ENCODE assay signal across 21 mouse cellular contexts in the genomic region with DNA sequence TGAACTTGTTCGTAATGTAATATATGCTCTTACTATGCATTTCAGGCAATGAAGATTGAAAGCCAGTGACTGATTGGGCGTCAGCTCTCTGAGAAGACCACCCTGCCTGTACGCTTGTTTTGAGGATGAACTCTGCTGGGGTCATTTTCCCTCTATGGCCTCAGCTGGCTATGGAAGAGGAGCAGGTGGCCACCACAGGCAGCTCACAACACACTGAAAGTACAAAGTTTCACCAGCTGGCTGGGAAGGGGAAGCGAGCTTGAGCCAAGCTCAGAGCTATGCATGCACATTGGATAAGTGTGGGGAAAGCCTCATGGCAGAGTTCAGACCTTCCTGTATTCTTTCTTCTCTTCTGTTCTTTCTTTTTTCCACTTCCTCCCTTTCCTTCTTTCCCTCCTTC. TPM values are rescaled to one million over a fixed set of nuclear protein-coding genes. Genes with fewer than 3 reads are reported as not detected.
DNase-seq lines count a peak whose midpoint lies in the region; ATAC-seq and TF ChIP-seq lines count a peak whose summit lies in the region.
"Had no signal": no experiment of that assay in that cellular context is flagged by ENCODE, and none has a peak within 500 bp of the region (broad histone marks: within the 10 kb centered on the region; RNA-seq: fewer than 3 reads in every experiment).

No protein-coding gene starts in this region.

- 0 out of 2 replicates have a peak, but pooled peaks cover 10% of the 10 kb centered on the region for H3K27me3 ChIP-seq in hindbrain, postnatal 0 days (ENCODE audit: insufficient read depth, low read length)
- peaks cover 42% of the 10 kb centered on the region for H3K27me3 ChIP-seq in hindbrain, embryonic 12.5 days
- H3K27me3 ChIP-seq in midbrain, postnatal 0 days (ENCODE audit: insufficient read depth, low read length) = peaks cover 17% of the 10 kb centered on the region
- H3K27me3 ChIP-seq in midbrain, embryonic 16.5 days (ENCODE audit: control insufficient read depth, insufficient read depth, low read depth, low read length) = peaks cover 13% of the 10 kb centered on the region

- H3K9me3 ChIP-seq in hindbrain, postnatal 0 days (ENCODE audit: low read length) = no peaks in the 10 kb centered on the region
- H3K9me3 ChIP-seq in hindbrain, embryonic 12.5 days (replicated peaks) = no peaks in the 10 kb centered on the region
- no peaks in the 10 kb centered on the region for H3K9me3 ChIP-seq in midbrain, postnatal 0 days (ENCODE audit: low read length)
- no peaks in the 10 kb centered on the region for H3K9me3 ChIP-seq in midbrain, embryonic 16.5 days (replicated peaks; ENCODE audit: control insufficient read depth, low read length, poor library complexity, severe bottlenecking)
- H3K9me3 ChIP-seq: embryonic facial prominence, embryonic 13.5 days; forebrain, embryonic 13.5 days; G1E; heart, embryonic 13.5 days; hindbrain, embryonic 13.5 days had no signal

- no peak for TF ChIP-seq POLR2A in brain, embryonic 14.5 days (IDR thresholded peaks at IDR 0.05; ENCODE audit: borderline replicate concordance, extremely low read depth, insufficient read depth, insufficient read length, poor library complexity, severe bottlenecking)

- ATAC-seq in hindbrain, postnatal 0 days = no peak
- no peak for ATAC-seq in hindbrain, embryonic 12.5 days (ENCODE audit: low FRiP score)
- ATAC-seq in midbrain, postnatal 0 days (ENCODE audit: low FRiP score) = no peak
- ATAC-seq in midbrain, embryonic 16.5 days = no peak
- ATAC-seq: forebrain, embryonic 13.5 days; forebrain, postnatal 0 days had no signal

- H3K36me3 ChIP-seq in hindbrain, postnatal 0 days (ENCODE audit: insufficient read depth, low read length) = no peaks in the 10 kb centered on the region
- no peaks in the 10 kb centered on the region for H3K36me3 ChIP-seq in hindbrain, embryonic 12.5 days
- H3K36me3 ChIP-seq in midbrain, postnatal 0 days (ENCODE audit: insufficient read depth, low read length) = no peaks in the 10 kb centered on the region
- H3K36me3 ChIP-seq in midbrain, embryonic 16.5 days (ENCODE audit: control insufficient read depth, insufficient read depth, low read length) = no peaks in the 10 kb centered on the region
- H3K36me3 ChIP-seq: embryonic facial prominence, embryonic 13.5 days; G1E; heart, embryonic 13.5 days; hindbrain, embryonic 13.5 days had no signal

- no peak overlapping the region for H3K9ac ChIP-seq in hindbrain, postnatal 0 days (replicated peaks; ENCODE audit: low read length)
- H3K9ac ChIP-seq in hindbrain, embryonic 12.5 days = no peak overlapping the region
- H3K9ac ChIP-seq in midbrain, postnatal 0 days (replicated peaks; ENCODE audit: low read length, poor library complexity, severe bottlenecking) = no peak overlapping the region
- H3K9ac ChIP-seq in midbrain, embryonic 16.5 days (ENCODE audit: low read depth, low read length) = no peak overlapping the region
- H3K9ac ChIP-seq: embryonic facial prominence, embryonic 13.5 days; forebrain, embryonic 13.5 days; forebrain, postnatal 0 days; heart, embryonic 13.5 days; hindbrain, embryonic 13.5 days had no signal

- H3K4me1 ChIP-seq in hindbrain, postnatal 0 days (ENCODE audit: insufficient read depth, low read length) = peaks cover 5% of the 10 kb centered on the region
- H3K4me1 ChIP-seq in hindbrain, embryonic 12.5 days = peaks cover 23% of the 10 kb centered on the region
- no peaks in the 10 kb centered on the region for H3K4me1 ChIP-seq in midbrain, postnatal 0 days (ENCODE audit: insufficient read depth, low read length)
- H3K4me1 ChIP-seq in midbrain, embryonic 16.5 days (ENCODE audit: control insufficient read depth, insufficient read depth, low read length) = peaks cover 14% of the 10 kb centered on the region

- H3K4me2 ChIP-seq in hindbrain, postnatal 0 days (ENCODE audit: low read depth, low read length) = no peak overlapping the region
- no peak overlapping the region for H3K4me2 ChIP-seq in hindbrain, embryonic 12.5 days (replicated peaks)
- H3K4me2 ChIP-seq in midbrain, postnatal 0 days (ENCODE audit: low read depth, low read length, poor library complexity, severe bottlenecking) = no peak overlapping the region
- H3K4me2 ChIP-seq in midbrain, embryonic 16.5 days (ENCODE audit: low read length) = no peak overlapping the region
- H3K4me2 ChIP-seq: embryonic facial prominence, embryonic 13.5 days; forebrain, embryonic 13.5 days; hindbrain, embryonic 13.5 days had no signal

- H3K4me3 ChIP-seq in hindbrain, postnatal 0 days (ENCODE audit: low read length) = no peak overlapping the region
- no peak overlapping the region for H3K4me3 ChIP-seq in hindbrain, embryonic 12.5 days
- no peak overlapping the region for H3K4me3 ChIP-seq in midbrain, postnatal 0 days (ENCODE audit: low read depth, low read length)
- no peak overlapping the region for H3K4me3 ChIP-seq in midbrain, embryonic 16.5 days (ENCODE audit: low read depth, low read length)
- H3K4me3 ChIP-seq: embryonic facial prominence, embryonic 13.5 days; forebrain, embryonic 13.5 days; heart, embryonic 13.5 days; hindbrain, embryonic 13.5 days had no signal

- H3K27ac ChIP-seq in hindbrain, postnatal 0 days = no peak overlapping the region
- no peak overlapping the region for H3K27ac ChIP-seq in hindbrain, embryonic 12.5 days
- no peak overlapping the region for H3K27ac ChIP-seq in midbrain, postnatal 0 days (ENCODE audit: low read depth, low read length)
- no peak overlapping the region for H3K27ac ChIP-seq in midbrain, embryonic 16.5 days (ENCODE audit: low read length)
- H3K27ac ChIP-seq: embryonic facial prominence, embryonic 13.5 days; forebrain, embryonic 13.5 days; heart, embryonic 13.5 days; hindbrain, embryonic 13.5 days had no signal

- TF ChIP-seq CTCF in hindbrain, postnatal 0 days (IDR thresholded peaks at IDR 0.05; ENCODE audit: low read depth) = no peak
- TF ChIP-seq CTCF in midbrain, postnatal 0 days (IDR thresholded peaks at IDR 0.05) = no peak
- TF ChIP-seq CTCF in brain, embryonic 14.5 days (IDR thresholded peaks at IDR 0.05; ENCODE audit: borderline replicate concordance, extremely low read depth, insufficient read depth, insufficient read length) = no peak

- WGBS in hindbrain, postnatal 0 days = 61% methylated on average over 4 of the region's 4 CpGs
- WGBS in hindbrain, embryonic 12.5 days = 64% methylated on average over 4 of the region's 4 CpGs
- WGBS in midbrain, postnatal 0 days = 85% methylated on average over 4 of the region's 4 CpGs
- WGBS in midbrain, embryonic 16.5 days = 81% methylated on average over 4 of the region's 4 CpGs

- DNase-seq in hindbrain, postnatal 0 days (ENCODE audit: low spot score) = peak; percentile 46
- DNase-seq in midbrain, postnatal 0 days (ENCODE audit: low spot score) = peak; percentile 24
- DNase-seq in brain, embryonic 14.5 days (ENCODE audit: low read depth) = peak; percentile 30
- DNase-seq in thymus, postnatal 36 days = no peak
- DNase-seq: adrenal gland, adult 8-10 months; cerebellum, adult 11 months; cerebellum, adult 8-10 months; cerebellum, postnatal 14 days; forebrain, postnatal 0 days; gastrocnemius, postnatal 36 days; heart, adult 11 months; heart, postnatal 4 days had no signal

RNA-seq across cellular contexts. Expression of gene Marveld3, which starts 2.9 kb away (rescaled TPM):
- 0.42 and 1.2 TPM in 2 replicates for total RNA-seq in hindbrain, postnatal 0 days (2014; rRNA removed)
- polyA plus RNA-seq in hindbrain, postnatal 0 days (2015; fragmentation: Nextera tagmentation; extraction: Ambion mirVana) = 1.3 and 1.4 TPM in 2 replicates
- 1.3 and 2.5 TPM in 2 replicates for polyA plus RNA-seq in hindbrain, embryonic 12.5 days (2016; fragmentation: Nextera tagmentation; extraction: Ambion mirVana)
- total RNA-seq in midbrain, postnatal 0 days (2014; rRNA removed) = 0.47 and 1.4 TPM in 2 replicates
- polyA plus RNA-seq in midbrain, postnatal 0 days (2015; fragmentation: Nextera tagmentation; extraction: Ambion mirVana) = 1.1 and 1.6 TPM in 2 replicates
- polyA plus RNA-seq in midbrain, embryonic 16.5 days (2015; fragmentation: Nextera tagmentation; extraction: Ambion mirVana) = 2.2 and 2.4 TPM in 2 replicates
- polyA plus RNA-seq in brain, embryonic 14.5 days (2012; rRNA removed) = 0.77 and 0.79 TPM in 2 replicates
- total RNA-seq: gastrocnemius, adult 18-20 months; gastrocnemius, postnatal 36 days had no signal
- polyA plus RNA-seq: G1E had no signal

RNA-seq across cellular contexts. Expression of gene Tat, which starts 31.1 kb away (rescaled TPM):
- total RNA-seq in hindbrain, postnatal 0 days (2014; rRNA removed) = not detected in 2 replicates
- not detected in 2 replicates for polyA plus RNA-seq in hindbrain, postnatal 0 days (2015; fragmentation: Nextera tagmentation; extraction: Ambion mirVana)
- polyA plus RNA-seq in hindbrain, embryonic 12.5 days (2016; fragmentation: Nextera tagmentation; extraction: Ambion mirVana) = not detected in 2 replicates
- not detected in 2 replicates for total RNA-seq in midbrain, postnatal 0 days (2014; rRNA removed)
- polyA plus RNA-seq in midbrain, postnatal 0 days (2015; fragmentation: Nextera tagmentation; extraction: Ambion mirVana) = 0.14 and 0.15 TPM in 2 replicates
- not detected in 2 replicates for polyA plus RNA-seq in midbrain, embryonic 16.5 days (2015; fragmentation: Nextera tagmentation; extraction: Ambion mirVana)
- 0.05 and 0.08 TPM in 2 replicates for polyA plus RNA-seq in brain, embryonic 14.5 days (2012; rRNA removed)
- total RNA-seq: forebrain, postnatal 0 days; gastrocnemius, postnatal 36 days had no signal
- polyA plus RNA-seq: cortical plate, adult 2 months; embryonic facial prominence, embryonic 13.5 days; forebrain, embryonic 13.5 days; forebrain, postnatal 0 days; G1E; hindbrain, embryonic 13.5 days had no signal

Comparison
In these comparisons a context has a peak if more than half of its experiments do, and no peak if none do; other contexts are left out.
1. DNase-seq: peak in hindbrain, postnatal 0 days (single experiment), midbrain, postnatal 0 days (single experiment) and brain, embryonic 14.5 days (single experiment); none in thymus, postnatal 36 days (0 of 2).